Mouse (Mus musculus) spleen, postnatal 36 days (tissue): ENCODE data around the gene Slc2a10.
"Not testable (repeated sequence)": the region's sequence is repeated elsewhere in the genome, so short reads cannot be mapped to it uniquely, and the experiment has no call there.

Experiments
- DNase-seq, 2 experiments: peaks; one replicate each; pipeline ENCODE4 v3.0.0; 2022; ENCODE audit warnings: low spot score in 2 of 2, mixed read lengths in 1 of 2

Slc2a10 gene

DNA sequence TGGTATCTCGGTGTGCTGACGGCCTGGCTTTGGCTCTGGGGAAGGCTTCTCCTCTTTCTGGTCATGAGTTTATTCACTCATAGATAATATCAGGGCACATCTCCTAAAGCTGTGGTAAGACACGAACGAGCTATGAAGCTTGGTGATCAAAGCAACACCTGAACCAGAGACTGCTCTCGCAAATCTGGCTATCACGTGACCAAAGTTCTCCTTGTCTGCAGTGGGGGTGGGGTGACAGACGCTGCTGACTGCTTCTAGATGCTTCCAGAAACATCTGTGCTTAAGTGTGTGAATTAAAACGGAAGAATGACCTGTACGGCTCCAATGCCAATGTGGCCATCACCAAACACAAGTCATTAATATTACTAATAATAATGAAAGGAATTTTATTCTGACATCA, 6.1 kb downstream of the Slc2a10 start:
- DNase-seq: no peak

DNA sequence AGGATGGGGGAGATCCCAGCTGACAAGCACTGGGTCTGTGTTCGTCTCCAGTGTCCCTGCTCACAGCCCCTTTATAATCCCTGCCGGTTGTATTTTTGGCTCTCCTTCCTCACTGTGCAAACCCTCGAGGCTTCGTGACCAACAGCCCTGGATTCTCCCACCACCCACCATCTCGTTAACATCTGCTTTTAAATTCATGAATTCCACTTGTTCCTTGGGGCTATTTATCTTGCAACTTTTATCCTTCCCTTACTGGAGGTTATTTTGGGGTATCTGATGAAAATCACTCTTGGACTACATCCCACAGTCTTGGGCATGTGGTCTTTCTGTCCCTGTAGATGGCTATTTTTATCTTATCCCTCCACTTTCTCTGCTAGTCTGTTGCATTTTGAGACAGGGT, 6.9 kb downstream of the Slc2a10 start:
- no peak for DNase-seq

GRCm38 (mm10) chr2:165510914-165511458, 7.4 kb downstream of the Slc2a10 start:
- DNase-seq: not testable (repeated sequence)

DNA sequence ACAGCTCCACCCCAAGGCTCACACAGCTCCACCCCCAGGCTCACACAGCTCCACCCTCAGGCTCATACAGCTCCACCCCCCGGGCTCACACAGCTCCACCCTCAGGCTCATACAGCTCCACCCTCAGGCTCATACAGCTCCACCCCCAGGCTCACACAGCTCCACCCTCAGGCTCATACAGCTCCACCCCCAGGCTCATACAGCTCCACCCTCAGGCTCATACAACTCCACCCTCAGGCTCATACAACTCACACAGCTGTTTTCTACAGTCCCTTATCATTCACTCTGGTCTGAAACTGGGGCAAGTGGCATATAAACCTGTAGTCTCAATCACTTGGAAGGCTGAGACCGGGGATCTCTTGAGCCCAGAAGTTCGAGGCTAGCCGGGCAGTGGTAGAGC, 7.9 kb downstream of the Slc2a10 start:
- DNase-seq: not testable (repeated sequence)

DNA sequence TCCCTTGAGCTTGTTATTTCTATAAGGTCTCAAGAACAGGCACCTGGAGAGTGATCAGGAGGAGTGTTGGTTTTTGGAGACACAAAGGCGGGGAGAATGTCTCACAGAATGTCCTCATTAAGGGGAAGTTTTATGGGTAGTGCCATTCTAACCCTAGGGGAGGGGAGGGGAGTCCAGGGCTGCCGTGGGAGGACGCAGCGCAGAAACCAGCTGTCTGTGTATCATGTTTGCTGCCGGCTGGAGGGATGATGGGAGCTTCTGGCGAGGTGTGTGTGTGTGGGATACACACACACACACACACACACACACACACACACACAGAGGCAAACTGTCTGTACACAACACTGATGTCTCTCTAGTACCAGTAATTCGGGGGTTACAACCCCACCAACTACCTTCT, 8.8 kb downstream of the Slc2a10 start:
- DNase-seq: no peak

DNA sequence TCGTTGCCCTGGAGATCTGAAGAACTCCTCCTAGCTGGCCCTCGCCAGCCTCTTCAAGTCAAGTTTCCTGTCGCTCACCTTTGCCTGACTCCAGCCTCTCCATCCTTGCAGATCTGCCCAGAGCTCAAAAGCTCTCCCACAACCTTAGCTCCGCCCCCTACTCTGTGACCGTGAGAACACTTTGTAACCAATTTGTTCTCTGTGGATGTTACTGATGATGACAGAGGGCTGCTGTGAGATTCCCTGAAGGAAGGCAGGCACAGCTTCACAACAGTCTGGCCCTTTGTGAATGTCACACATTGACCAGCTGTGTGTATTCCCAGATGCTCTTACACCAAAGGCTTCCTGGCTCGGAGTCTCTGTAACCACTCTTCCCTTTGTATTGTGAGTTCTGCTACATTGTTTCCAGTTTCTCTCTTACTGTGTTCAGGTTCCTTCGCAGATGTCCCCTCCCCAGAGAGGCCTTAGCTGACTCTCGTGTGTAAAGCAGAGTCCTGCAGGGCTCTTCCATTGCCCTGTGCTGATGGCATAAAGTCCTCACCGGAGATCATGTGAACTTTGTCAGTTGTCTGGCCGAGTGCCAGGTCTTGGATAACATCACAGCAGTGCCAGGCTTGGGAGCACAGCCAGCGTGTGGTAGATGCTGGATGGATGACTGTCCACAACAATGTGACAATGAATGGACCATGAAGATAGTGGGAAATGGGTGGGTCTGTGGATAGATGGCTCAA, 9.4 kb downstream of the Slc2a10 start:
- DNase-seq: no peak

GRCm38 (mm10) chr2:165515178-165515728, 11.7 kb downstream of the Slc2a10 start:
- no peak for DNase-seq

DNA sequence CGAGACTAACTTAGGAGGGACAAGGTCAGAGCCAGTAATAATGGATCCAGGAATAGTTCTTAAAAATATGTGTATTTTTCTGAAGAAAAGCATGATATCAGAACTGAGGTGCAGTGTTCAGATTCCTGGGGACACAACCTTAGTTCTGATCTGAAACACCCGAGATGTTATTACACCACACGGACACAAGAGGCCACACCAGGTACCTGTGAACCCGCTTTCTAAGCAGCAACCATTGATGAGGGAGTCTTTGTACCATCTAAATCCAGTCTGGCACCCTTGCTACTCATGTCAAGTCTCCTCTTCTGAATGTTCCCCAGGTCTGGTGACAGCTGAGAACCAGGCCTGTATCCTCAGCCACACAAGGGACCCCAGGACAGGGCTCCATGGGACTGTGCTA, 22.0 kb downstream of the Slc2a10 start:
- DNase-seq: no peak

DNA sequence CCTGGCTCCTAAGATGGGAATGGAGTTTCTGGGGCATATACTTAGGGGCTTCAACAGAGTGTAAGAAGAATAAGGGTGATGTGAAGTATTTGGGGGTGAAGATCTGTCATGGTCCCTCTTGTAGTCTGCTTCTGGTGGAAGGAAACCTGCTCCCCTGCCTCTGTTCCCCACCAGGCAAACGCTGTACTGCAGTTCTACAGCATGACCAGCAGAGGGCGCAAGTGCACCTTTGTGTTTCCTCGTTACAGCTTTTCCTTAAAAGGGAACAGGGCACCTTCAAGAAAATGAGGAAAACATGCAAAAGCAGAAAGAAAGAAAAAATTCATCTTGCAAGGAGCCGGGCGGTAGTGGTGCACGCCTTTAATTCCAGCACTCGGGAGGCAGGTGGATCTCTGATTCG, 25.5 kb downstream of the Slc2a10 start:
- DNase-seq: peak; percentile 6 to 14

- DNase-seq: no peak
Measured at GRCm38 (mm10) chr2:165533789-165534188, 30.2 kb downstream of the Slc2a10 start.

- no peak for DNase-seq
Measured at GRCm38 (mm10) chr2:165540975-165541374, 37.4 kb downstream of the Slc2a10 start.

DNA sequence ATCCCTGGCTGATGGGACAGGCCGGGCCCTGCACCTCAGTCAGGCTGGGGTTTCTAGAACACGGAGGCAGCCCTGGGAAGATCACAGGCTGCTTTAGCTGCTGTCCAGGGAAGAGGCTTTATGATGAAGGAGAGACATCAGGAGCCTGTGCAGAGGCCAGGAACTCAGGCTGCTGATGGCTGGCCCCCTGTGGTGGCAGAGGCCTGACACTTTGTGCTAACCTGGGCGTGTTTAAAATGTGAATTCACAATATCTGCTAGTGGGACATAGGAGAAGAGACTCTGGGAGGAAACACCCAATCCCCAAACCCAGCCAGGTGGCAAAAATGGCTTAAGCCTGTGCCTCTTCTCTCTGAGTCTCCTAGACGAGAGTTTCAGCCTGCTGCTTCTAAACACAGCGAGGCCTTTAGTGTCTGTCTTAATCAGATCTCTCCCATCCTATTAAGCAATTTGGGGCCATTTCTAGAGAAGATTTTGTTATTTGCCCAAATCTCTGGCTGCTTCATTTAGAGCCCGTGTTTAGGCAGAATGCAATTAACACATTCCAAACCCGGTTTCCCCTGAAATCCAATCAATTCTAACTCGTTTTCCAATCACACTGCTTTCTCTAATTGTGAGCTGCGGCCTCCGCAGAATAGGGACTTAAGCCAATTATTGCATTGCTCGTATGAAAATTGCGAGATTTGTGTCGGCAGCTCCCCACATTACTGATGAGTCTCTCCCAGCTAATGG, 39.5 kb downstream of the Slc2a10 start:
- no peak for DNase-seq

DNA sequence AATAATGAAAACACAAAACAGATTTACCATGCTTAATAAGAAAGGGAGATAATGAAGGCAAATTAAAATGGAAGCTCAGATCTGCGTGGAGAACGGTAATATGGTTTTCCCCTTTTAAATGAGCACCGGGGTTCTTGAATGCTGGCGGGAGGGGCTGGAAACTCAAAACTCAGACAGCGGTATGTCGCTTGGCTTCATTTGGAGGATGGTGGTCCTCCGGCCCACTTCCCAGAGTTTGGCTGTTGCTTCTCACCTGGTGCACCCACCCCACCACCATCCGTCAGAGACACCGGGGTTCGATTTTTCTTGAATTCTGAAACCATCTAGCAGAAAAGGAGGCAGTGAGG, 40.1 kb downstream of the Slc2a10 start:
- DNase-seq: no peak

- DNase-seq: no peak
Measured at GRCm38 (mm10) chr2:165545687-165546086, 42.1 kb downstream of the Slc2a10 start.

DNA sequence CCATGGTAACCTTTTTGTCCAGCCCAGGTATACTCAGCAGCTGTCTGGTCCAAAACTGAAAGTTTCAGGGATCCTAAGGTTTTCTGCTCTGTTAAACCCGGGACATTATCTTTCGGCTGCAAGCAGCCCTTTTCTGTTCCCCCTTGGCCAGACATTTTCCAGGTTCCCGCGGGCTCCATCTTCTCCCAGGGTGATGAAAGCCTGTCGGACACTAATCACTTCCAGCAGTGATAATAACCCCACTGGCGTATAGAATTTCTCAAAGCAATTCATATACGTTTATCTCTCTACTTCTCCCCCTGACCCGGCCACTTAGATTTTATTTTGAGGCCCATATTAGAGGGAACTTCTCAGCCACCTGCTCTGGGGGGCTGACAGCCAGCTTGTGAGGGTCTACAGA, 42.8 kb downstream of the Slc2a10 start:
- no peak for DNase-seq

GRCm38 (mm10) chr2:165547410-165547809, 43.8 kb downstream of the Slc2a10 start:
- DNase-seq: no peak

DNA sequence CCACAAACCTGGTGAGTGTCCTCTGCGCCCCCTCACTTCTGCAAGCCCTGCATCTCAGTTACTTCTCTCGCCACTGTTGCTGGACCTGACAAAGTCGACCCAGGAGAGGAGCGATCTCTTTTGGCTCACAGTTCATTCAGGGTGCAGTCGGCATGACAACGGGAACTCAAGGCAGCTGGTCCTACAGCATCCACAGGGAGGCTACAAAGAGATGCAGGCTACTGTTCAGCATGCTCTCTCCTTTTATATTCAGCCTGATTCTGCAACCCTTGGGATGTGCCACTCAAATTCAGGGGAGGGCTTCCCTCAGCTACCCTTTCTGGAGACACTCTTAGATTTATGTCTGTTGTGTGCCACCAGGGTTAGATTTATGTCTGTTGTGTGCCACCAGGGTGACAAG, 45.0 kb downstream of the Slc2a10 start:
- no peak for DNase-seq

GRCm38 (mm10) chr2:165550410-165550809, 46.8 kb downstream of the Slc2a10 start:
- DNase-seq: not testable (repeated sequence)

- DNase-seq: no peak
Measured at GRCm38 (mm10) chr2:165554066-165554465, 50.5 kb downstream of the Slc2a10 start.

- no peak for DNase-seq
Measured at GRCm38 (mm10) chr2:165557278-165557677, 53.7 kb downstream of the Slc2a10 start.

GRCm38 (mm10) chr2:165558916-165559315, 55.3 kb downstream of the Slc2a10 start:
- no peak for DNase-seq

- DNase-seq: no peak
Measured at GRCm38 (mm10) chr2:165559506-165560235, 56.1 kb downstream of the Slc2a10 start.
